Mouse (Mus musculus): ENCODE data around the gene Acot6. TPM values are rescaled to one million over a fixed set of nuclear protein-coding genes. Genes with fewer than 3 reads are reported as not detected.
"Not testable (repeated sequence)": the region's sequence is repeated elsewhere in the genome, so short reads cannot be mapped to it uniquely, and the experiment has no call there.

Gene Acot6
- polyA plus RNA-seq, 1 experiment from 2014 or later = 0.97 TPM

DNA sequence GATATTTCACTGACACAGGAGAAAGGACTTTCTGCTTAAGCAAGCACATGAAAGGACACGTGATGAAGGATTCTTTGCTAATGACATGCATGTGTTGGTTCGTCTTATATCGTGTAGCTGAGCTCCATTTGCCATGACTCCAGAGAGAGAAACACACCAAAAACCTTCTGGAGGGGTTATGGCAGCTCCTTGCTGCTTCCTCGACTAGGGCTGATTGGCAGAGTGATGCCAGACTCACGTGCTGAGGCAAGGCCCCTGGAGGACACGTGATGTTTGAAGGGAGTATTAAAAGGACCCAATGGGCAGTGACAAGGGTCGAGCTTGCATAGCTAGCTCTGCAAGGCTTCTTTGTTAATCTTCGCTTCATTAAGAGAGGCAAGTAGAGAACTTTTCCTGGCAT, 32.2 kb upstream of the Acot6 start:
- Histone ChIP-seq H3K27ac (no peak overlapping the region), H3K36me3 (no peaks in the 10 kb centered on the region), H3K9me3 (0 out of 2 replicates have a peak, but pooled peaks cover under 1% of the 10 kb centered on the region), H3K4me1 (replicated peaks) (peaks cover 6% of the 10 kb centered on the region; the same call in 1 of the 2 replicates), H3K4me3 (no peak overlapping the region), H3K27me3 (ENCODE audit: insufficient read depth, poor library complexity, severe bottlenecking) (peaks cover 54% of the 10 kb centered on the region)
- whole genome bisulfite sequencing = 63% methylated on average over 8 of the region's 8 CpGs
- no peak for DNase-seq (ENCODE audit: low spot score)

- Histone ChIP-seq H3K27me3 (ENCODE audit: insufficient read depth, poor library complexity, severe bottlenecking) (peaks cover 54% of the 10 kb centered on the region), H3K4me1 (replicated peaks) (peaks cover 6% of the 10 kb centered on the region; the same call in 1 of the 2 replicates), H3K4me3 (peak within 1 kb of the TSS; percentile 50), H3K36me3 (no peaks in the 10 kb centered on the region), H3K27ac (no peak within 1 kb of the TSS), H3K9me3 (no peaks in the 10 kb centered on the region)
- DNase-seq (ENCODE audit: low spot score) = no peak
- 62% methylated on average over 9 of the region's 9 CpGs for WGBS
Observed at GRCm38 (mm10) chr12:84068986-84069385, 31.5 kb upstream of the Acot6 start, which contains the start of gene Acot5. Gene Acot5, plus strand, starts transcription at chr12:84069325.

- H3K4me1 ChIP-seq (replicated peaks); H3K9me3 ChIP-seq; H3K27ac ChIP-seq; H3K36me3 ChIP-seq: not testable (repeated sequence)
- WGBS = 2% methylated on average over 52 of the region's 52 CpGs
- H3K27me3 ChIP-seq (ENCODE audit: insufficient read depth, poor library complexity, severe bottlenecking) = peaks cover 53% of the 10 kb centered on the region
- DNase-seq (ENCODE audit: low spot score) = peak; percentile 9
- peak overlapping the region; percentile 50 for H3K4me3 ChIP-seq
Observed at GRCm38 (mm10) chr12:84069582-84069981, 30.9 kb upstream of the Acot6 start.

DNA sequence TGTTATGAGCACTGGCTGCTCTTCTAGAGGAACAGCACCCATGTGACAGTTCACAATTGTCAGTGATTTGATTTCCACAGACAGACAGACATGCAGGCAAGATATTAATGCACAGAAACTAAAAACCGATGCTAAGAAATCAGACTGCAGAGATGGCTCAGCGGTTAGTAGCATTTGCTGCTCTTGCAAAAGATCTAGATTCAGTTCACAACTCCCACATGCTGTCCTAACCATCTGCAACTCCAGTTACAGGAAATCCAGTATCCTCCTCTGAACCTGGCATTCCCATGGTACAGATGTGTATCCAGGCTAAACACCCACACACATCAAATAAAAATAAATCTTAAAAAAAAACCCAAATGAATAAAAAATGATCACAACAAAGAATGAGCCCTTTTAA, 28.8 kb upstream of the Acot6 start:
- Histone ChIP-seq H3K4me1 (replicated peaks) (peaks cover 6% of the 10 kb centered on the region; the same call in 1 of the 2 replicates), H3K36me3 (no peaks in the 10 kb centered on the region), H3K27ac (no peak overlapping the region), H3K9me3 (no peaks in the 10 kb centered on the region), H3K27me3 (ENCODE audit: insufficient read depth, poor library complexity, severe bottlenecking) (peaks cover 48% of the 10 kb centered on the region), H3K4me3 (no peak overlapping the region)
- WGBS = 93% methylated on average over 2 of the region's 2 CpGs
- DNase-seq (ENCODE audit: low spot score) = no peak

GRCm38 (mm10) chr12:84077371-84077990, 23.0 kb upstream of the Acot6 start:
- no peaks in the 10 kb centered on the region for H3K9me3 ChIP-seq
- DNase-seq (ENCODE audit: low spot score) = no peak
- no peaks in the 10 kb centered on the region for H3K27me3 ChIP-seq (ENCODE audit: insufficient read depth, poor library complexity, severe bottlenecking)
- H3K36me3 ChIP-seq = no peaks in the 10 kb centered on the region
- no peak overlapping the region for H3K4me3 ChIP-seq
- no peak overlapping the region for H3K27ac ChIP-seq
- H3K4me1 ChIP-seq (replicated peaks) = no peaks in the 10 kb centered on the region
- 89% methylated on average over 4 of the region's 4 CpGs for WGBS

DNA sequence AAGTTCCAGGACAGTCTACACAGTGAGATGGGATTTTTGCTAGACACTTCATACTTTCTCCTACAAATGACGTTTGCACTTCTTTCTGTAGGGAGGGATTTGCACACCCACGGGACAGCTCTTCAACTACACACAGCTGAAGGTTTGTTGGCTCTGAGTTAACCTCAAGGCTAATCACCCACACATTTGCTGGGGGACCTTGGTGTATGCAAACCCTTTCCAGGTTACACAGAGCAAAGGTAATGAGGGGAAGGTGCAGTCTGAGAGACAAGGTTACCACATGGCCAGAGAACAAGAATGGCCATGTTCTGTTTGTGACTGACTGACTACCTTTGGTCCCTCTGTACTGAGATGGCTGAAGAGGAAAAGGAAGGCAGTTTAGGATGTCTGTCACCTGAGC, 16.6 kb upstream of the Acot6 start:
- no peaks in the 10 kb centered on the region for H3K4me1 ChIP-seq (replicated peaks)
- no peaks in the 10 kb centered on the region for H3K36me3 ChIP-seq
- no peak overlapping the region for H3K27ac ChIP-seq
- H3K27me3 ChIP-seq (ENCODE audit: insufficient read depth, poor library complexity, severe bottlenecking) = no peaks in the 10 kb centered on the region; the same call in 1 of the 2 replicates
- WGBS = 86% methylated on average over 2 of the region's 2 CpGs
- no peak overlapping the region for H3K4me3 ChIP-seq
- no peak for DNase-seq (ENCODE audit: low spot score)
- peaks cover 10% of the 10 kb centered on the region; the same call in 1 of the 2 replicates for H3K9me3 ChIP-seq

DNA sequence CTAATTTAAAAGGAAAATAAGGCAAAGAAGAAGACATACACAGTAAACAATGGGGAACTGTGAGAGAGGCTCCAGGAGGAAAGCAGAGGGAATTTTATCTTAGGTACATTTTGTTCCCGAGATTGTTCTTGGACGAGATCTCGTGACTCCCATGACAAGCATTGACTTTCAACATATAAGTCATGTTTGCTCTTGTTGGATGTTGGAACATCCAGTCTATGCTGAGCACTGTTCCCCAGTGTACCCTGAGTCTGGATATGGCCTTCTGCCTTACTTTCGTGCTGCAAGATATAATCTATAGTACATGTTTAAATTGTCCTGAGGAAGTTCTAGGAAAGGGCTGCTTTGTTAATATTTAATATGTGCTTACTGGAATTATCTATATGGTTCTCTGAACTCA, 15.9 kb upstream of the Acot6 start:
- DNase-seq (ENCODE audit: low spot score) = no peak
- no peak overlapping the region for H3K27ac ChIP-seq
- H3K4me3 ChIP-seq = no peak overlapping the region
- no peaks in the 10 kb centered on the region; the same call in 1 of the 2 replicates for H3K27me3 ChIP-seq (ENCODE audit: insufficient read depth, poor library complexity, severe bottlenecking)
- H3K4me1 ChIP-seq (replicated peaks) = no peaks in the 10 kb centered on the region
- H3K9me3 ChIP-seq = peaks cover 14% of the 10 kb centered on the region; the same call in 1 of the 2 replicates
- 89% methylated on average over 4 of the region's 4 CpGs for WGBS
- no peaks in the 10 kb centered on the region for H3K36me3 ChIP-seq

- DNase-seq (ENCODE audit: low spot score); H3K4me1 ChIP-seq (replicated peaks): not testable (repeated sequence)
Observed at GRCm38 (mm10) chr12:84094666-84095065, 5.8 kb upstream of the Acot6 start.

DNA sequence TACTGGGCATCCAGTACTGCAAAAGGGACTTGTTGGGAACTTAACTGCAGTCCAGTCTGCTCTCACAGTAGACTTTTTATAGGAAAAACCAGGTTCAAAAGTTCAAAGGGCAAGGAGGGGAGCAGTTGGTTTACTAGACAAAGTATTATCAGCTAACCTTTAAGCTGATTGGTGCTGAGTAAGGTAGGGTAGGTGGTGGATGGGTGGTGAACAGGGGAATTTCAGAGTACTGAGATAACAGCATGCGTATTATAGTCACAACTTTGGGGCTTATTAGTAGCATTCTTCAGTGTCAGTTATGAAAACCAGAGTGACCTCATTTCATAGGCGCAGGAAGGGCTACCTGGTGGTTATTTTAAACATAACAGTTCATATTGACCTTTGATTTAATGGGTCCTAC, 849 bp upstream of the Acot6 start:
- Histone ChIP-seq H3K4me3 (no peak overlapping the region), H3K27me3 (ENCODE audit: insufficient read depth, poor library complexity, severe bottlenecking) (peaks cover 11% of the 10 kb centered on the region; the same call in 1 of the 2 replicates), H3K4me1 (replicated peaks) (peaks cover 7% of the 10 kb centered on the region), H3K27ac (no peak overlapping the region), H3K36me3 (no peaks in the 10 kb centered on the region), H3K9me3 (peaks cover 10% of the 10 kb centered on the region)
- DNase-seq (ENCODE audit: low spot score) = no peak
- 100% methylated on average over 2 of the region's 2 CpGs for WGBS

More at GRCm38 (mm10) chr12:84094666-84095065, 5.8 kb upstream of the Acot6 start:
- not testable (repeated sequence) for H3K4me3 ChIP-seq; H3K27me3 ChIP-seq (ENCODE audit: insufficient read depth, poor library complexity, severe bottlenecking); H3K36me3 ChIP-seq; H3K27ac ChIP-seq
- WGBS = 84% methylated on average over 5 of the region's 5 CpGs
- peaks cover 48% of the 10 kb centered on the region for H3K9me3 ChIP-seq

GRCm38 (mm10) chr12:84100071-84100470, 383 bp upstream of the Acot6 start:
- peak overlapping the region; percentile 62 for H3K4me3 ChIP-seq
- H3K9me3 ChIP-seq = peaks cover 10% of the 10 kb centered on the region
- peak; percentile 6 for DNase-seq (ENCODE audit: low spot score)
- H3K27ac ChIP-seq = no peak overlapping the region
- WGBS = 81% methylated on average over 1 of the region's 1 CpGs
- peaks cover 7% of the 10 kb centered on the region for H3K4me1 ChIP-seq (replicated peaks)
- peaks cover 11% of the 10 kb centered on the region; the same call in 1 of the 2 replicates for H3K27me3 ChIP-seq (ENCODE audit: insufficient read depth, poor library complexity, severe bottlenecking)
- no peaks in the 10 kb centered on the region for H3K36me3 ChIP-seq

DNA sequence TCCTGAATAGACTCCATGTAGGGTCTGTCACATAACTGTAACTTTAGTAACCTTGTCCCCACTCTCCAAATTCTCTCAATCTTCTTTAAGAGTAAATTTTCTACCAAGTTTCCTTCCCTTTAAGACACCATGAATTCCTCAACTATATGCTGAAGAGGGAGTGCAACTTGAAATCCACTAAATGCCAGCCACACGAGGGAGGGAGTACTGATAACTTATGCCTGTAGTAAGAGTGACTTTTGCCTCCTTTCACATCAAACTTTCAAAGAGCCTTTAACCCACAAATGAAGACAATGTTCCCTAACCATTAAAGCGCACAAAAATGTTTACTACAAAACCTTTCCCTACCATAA, 1.0 kb downstream of the Acot6 start:
- H3K9me3 ChIP-seq = 0 out of 2 replicates have a peak, but pooled peaks cover under 1% of the 10 kb centered on the region
- H3K27me3 ChIP-seq (ENCODE audit: insufficient read depth, poor library complexity, severe bottlenecking) = peaks cover 11% of the 10 kb centered on the region; the same call in 1 of the 2 replicates
- no peaks in the 10 kb centered on the region for H3K36me3 ChIP-seq
- no peak for DNase-seq (ENCODE audit: low spot score)
- H3K4me3 ChIP-seq = peak overlapping the region; percentile 62
- H3K4me1 ChIP-seq (replicated peaks) = peaks cover 7% of the 10 kb centered on the region
- peak overlapping the region; percentile 86 for H3K27ac ChIP-seq
- 73% methylated on average over 2 of the region's 2 CpGs for WGBS

DNA sequence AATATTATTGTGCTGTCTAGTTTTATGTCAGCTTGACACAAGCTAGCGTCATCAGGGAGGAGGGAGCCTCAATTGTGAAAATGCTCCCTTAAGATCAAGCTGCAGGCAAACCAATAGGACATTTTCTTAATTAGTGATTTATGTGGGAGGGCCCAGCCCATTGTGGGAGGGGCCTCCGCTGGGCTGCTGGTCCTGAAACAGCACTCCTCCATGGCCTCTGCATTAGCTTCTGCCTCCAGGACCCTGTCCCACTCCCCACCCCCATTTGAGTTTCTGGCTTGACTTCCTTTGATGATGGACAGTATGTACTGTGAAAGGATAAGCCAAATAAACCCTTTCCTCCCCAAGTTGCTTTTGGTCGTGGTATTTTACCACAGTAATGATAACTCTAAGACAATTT, 6.6 kb downstream of the Acot6 start:
- no peaks in the 10 kb centered on the region for H3K27me3 ChIP-seq (ENCODE audit: insufficient read depth, poor library complexity, severe bottlenecking)
- H3K4me3 ChIP-seq = no peak overlapping the region
- 74% methylated on average over 3 of the region's 3 CpGs for WGBS
- H3K27ac ChIP-seq = no peak overlapping the region
- no peaks in the 10 kb centered on the region for H3K36me3 ChIP-seq
- DNase-seq (ENCODE audit: low spot score) = no peak
- H3K4me1 ChIP-seq (replicated peaks) = no peaks in the 10 kb centered on the region
- H3K9me3 ChIP-seq = no peaks in the 10 kb centered on the region

- H3K36me3 ChIP-seq = no peaks in the 10 kb centered on the region
- H3K4me1 ChIP-seq (replicated peaks) = no peaks in the 10 kb centered on the region
- no peak overlapping the region for H3K4me3 ChIP-seq
- H3K27me3 ChIP-seq (ENCODE audit: insufficient read depth, poor library complexity, severe bottlenecking) = no peaks in the 10 kb centered on the region
- H3K27ac ChIP-seq = no peak overlapping the region
- 75% methylated on average over 1 of the region's 1 CpGs for WGBS
- no peaks in the 10 kb centered on the region for H3K9me3 ChIP-seq
- DNase-seq (ENCODE audit: low spot score) = no peak
Observed at GRCm38 (mm10) chr12:84107692-84108091, 7.2 kb downstream of the Acot6 start.
